Mouse (Mus musculus) olfactory bulb, adult 2 months (tissue): ENCODE results near the gene Rnf181.

Experiments
- CTCF ChIP-seq: fragments of 200-500 bp; IDR thresholded peaks from 2 replicates; pipeline ENCODE4 v1.5.1; 2012; ENCODE audit warnings: low read depth, mild to moderate bottlenecking, low read length, moderate library complexity; ENCODE audit not compliant: insufficient read depth
- POLR2A ChIP-seq: fragments of 200-500 bp; IDR thresholded peaks from 2 replicates; pipeline ENCODE4 v1.6.1; 2012; ENCODE audit warnings: mild to moderate bottlenecking, low read depth, low read length, moderate library complexity; ENCODE audit not compliant: insufficient read depth

DNA sequence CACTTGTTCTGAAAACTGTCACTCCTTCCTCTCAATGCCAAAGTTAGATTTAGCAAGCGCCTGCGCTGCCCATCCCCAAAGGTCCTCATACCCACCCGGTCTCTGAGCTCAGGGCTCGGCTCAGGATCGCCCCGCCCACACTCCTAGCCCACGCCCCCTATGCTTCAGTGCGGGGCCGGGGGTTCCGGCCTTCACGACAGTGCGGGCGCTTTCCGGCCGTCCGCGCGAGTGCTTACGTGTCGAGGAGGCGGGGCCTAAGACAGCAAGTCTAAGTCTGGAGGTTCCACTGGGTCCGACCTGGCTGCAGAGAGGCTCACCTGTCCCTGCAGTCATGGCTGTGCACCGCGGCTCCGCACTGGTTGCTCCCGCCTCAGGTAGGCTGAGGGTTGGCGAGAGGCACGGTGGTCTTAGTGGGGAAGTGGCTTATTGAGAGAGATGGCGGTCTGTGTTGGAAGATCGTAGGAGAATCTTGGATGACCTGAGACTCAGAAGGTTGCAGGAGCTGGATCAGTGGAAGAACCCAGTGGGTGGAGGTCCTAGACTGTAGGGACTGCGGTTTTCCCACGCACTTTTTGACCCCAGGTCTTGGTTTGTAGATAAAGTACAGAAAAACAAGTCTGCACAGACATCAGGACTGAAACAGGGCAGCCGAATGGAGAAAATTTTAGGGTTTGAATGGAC is 47.5 kb upstream of the Rnf181 start, which contains the start of gene Ggcx:
- TF ChIP-seq CTCF (peak; percentile 11; the same call in 1 of the 2 replicates), POLR2A (peak; percentile 51)
